Mouse (Mus musculus) heart, postnatal 36 days (tissue): ENCODE measurements around the gene Hist1h2bb. TPM values are rescaled to one million over a fixed set of nuclear protein-coding genes. Genes with fewer than 3 reads are reported as not detected.

Source experiments
- microRNA-seq, 2 experiments: library from miRNA; unstranded; fragments of <30 nt; microRNA quantifications; one replicate each; pipeline ENCODE4 v1.2.0; 2021; ENCODE audit warnings: borderline number of aligned reads in 2 of 2
- total RNA-seq, 2 experiments: library from RNA; stranded (reverse); gene quantifications; 2 replicates each; pipeline ENCODE4 v1.2.3; 2021

Hist1h2bb gene
- total RNA-seq, 2 experiments from 2014 or later: 9.8 to 12.0 TPM

Small RNA genes lying within 50 kb of the gene (microRNA-seq; reads per million reads assigned to microRNA genes)
- 0 reads per million in 2 experiments for gene Gm44314
- 0 reads per million in 2 experiments for gene Gm44484

Other genes with a start within 250 kb of the Hist1h2bb start
- 100 to 1,000 TPM; 268 to 283 TPM for gene Hist1h4h, start 215.7 kb upstream of the Hist1h2bb start, total RNA-seq
- gene Hist1h2af, start 212.8 kb upstream of the Hist1h2bb start, total RNA-seq: 10 to 100 TPM; 14.1 to 19.0 TPM
- 1 to 10 TPM; 2.5 to 4.1 TPM for gene Hist1h3g, start 211.3 kb upstream of the Hist1h2bb start, total RNA-seq
- gene Hist1h2bh, start 203.3 kb upstream of the Hist1h2bb start, total RNA-seq: 1 to 10 TPM in 1 of 2 experiments, under 1 TPM in 1; 0.94 to 1.9 TPM
- 10 to 100 TPM in 1 of 2 experiments, 1 to 10 TPM in 1; 7.4 to 10.0 TPM for gene Hist1h3f, start 202.7 kb upstream of the Hist1h2bb start, total RNA-seq
- gene Hist1h4f, start 195.1 kb upstream of the Hist1h2bb start, total RNA-seq: 10 to 100 TPM; 37.7 to 40.9 TPM
- 1 to 10 TPM; 2.2 to 2.3 TPM for gene Hist1h1d, start 193.5 kb upstream of the Hist1h2bb start, total RNA-seq
- gene Hist1h3e, start 184.4 kb upstream of the Hist1h2bb start, total RNA-seq: 10 to 100 TPM; 21.4 to 23.8 TPM
- gene Hist1h2ae, start 175.5 kb upstream of the Hist1h2bb start, total RNA-seq: 1 to 10 TPM; 2.6 to 3.4 TPM
- 10 to 100 TPM; 38.1 to 41.0 TPM for gene Hist1h2bg, start 175.3 kb upstream of the Hist1h2bb start, total RNA-seq
- 10 to 100 TPM; 13.1 to 14.6 TPM for gene Hist1h2bf, start 172.5 kb upstream of the Hist1h2bb start, total RNA-seq
- gene Hist1h2ad, start 172.4 kb upstream of the Hist1h2bb start, total RNA-seq: 1 to 10 TPM; 2.9 to 4.6 TPM
- 1 to 10 TPM; 3.1 to 4.8 TPM for gene Hist1h3d, start 171.0 kb upstream of the Hist1h2bb start, total RNA-seq
- gene Hist1h4d, start 165.1 kb upstream of the Hist1h2bb start, total RNA-seq: 10 to 100 TPM; 61.5 to 67.6 TPM
- gene Hist1h2be, start 125.6 kb upstream of the Hist1h2bb start, total RNA-seq: 10 to 100 TPM in 1 of 2 experiments, 1 to 10 TPM in 1; 8.9 to 11.1 TPM
- 10 to 100 TPM; 38.1 to 46.3 TPM for gene Hist1h1e, start 124.2 kb upstream of the Hist1h2bb start, total RNA-seq
- 1 to 10 TPM; 1.6 to 1.8 TPM for gene Hist1h2ac, start 62.8 kb upstream of the Hist1h2bb start, total RNA-seq
- 10 to 100 TPM; 64.4 to 75.8 TPM for gene Hist1h2bc, start 62.5 kb upstream of the Hist1h2bb start, total RNA-seq
- gene Hist1h1t, start 50.9 kb upstream of the Hist1h2bb start, total RNA-seq: not detected
- gene Hist1h4c, start 48.3 kb upstream of the Hist1h2bb start, total RNA-seq: 10 to 100 TPM; 51.7 to 59.6 TPM
- gene Hfe, start 35.9 kb upstream of the Hist1h2bb start, total RNA-seq: 10 to 100 TPM; 48.4 to 66.6 TPM
- 100 to 1,000 TPM; 186 to 225 TPM for gene Hist1h1c, start 7.9 kb upstream of the Hist1h2bb start, total RNA-seq
- 1 to 10 TPM; 6.5 to 9.3 TPM for gene Hist1h3c, start 1.1 kb upstream of the Hist1h2bb start, total RNA-seq
- 10 to 100 TPM; 11.9 to 16.8 TPM for gene Hist1h2ab, start 4.4 kb downstream of the Hist1h2bb start, total RNA-seq
- gene Hist1h3b, start 5.5 kb downstream of the Hist1h2bb start, total RNA-seq: 10 to 100 TPM; 20.4 to 22.0 TPM
- 10 to 100 TPM; 13.8 to 18.3 TPM for gene Hist1h4b, start 10.3 kb downstream of the Hist1h2bb start, total RNA-seq
- 10 to 100 TPM; 12.3 to 13.8 TPM for gene Hist1h4a, start 14.5 kb downstream of the Hist1h2bb start, total RNA-seq
- 10 to 100 TPM; 16.6 to 17.0 TPM for gene Hist1h3a, start 15.7 kb downstream of the Hist1h2bb start, total RNA-seq
- gene Hist1h1a, start 16.9 kb downstream of the Hist1h2bb start, total RNA-seq: 1 to 10 TPM; 7.5 to 8.2 TPM
- not detected for gene Trim38, start 23.2 kb downstream of the Hist1h2bb start, total RNA-seq
- gene Slc17a2, start 60.3 kb downstream of the Hist1h2bb start, total RNA-seq: not detected
- not detected for gene Slc17a3, start 92.7 kb downstream of the Hist1h2bb start, total RNA-seq
- not detected for gene Slc17a1, start 121.0 kb downstream of the Hist1h2bb start, total RNA-seq
- not detected for gene Slc17a4, start 168.3 kb downstream of the Hist1h2bb start, total RNA-seq
- not detected for gene Hist1h2ba, start 187.4 kb downstream of the Hist1h2bb start, total RNA-seq
- not detected for gene Hist1h2aa, start 187.7 kb downstream of the Hist1h2bb start, total RNA-seq
- not detected for gene Scgn, start 244.5 kb downstream of the Hist1h2bb start, total RNA-seq